Mouse (Mus musculus) bone marrow macrophage, adult 2 months (primary cell): ENCODE measurements around the gene Zfp28. TPM values are rescaled to one million over a fixed set of nuclear protein-coding genes. Genes with fewer than 3 reads are reported as not detected.

ENCODE experiments used
- H3K27ac ChIP-seq: 2 replicates; pipeline ENCODE4 v1.5.1; 2012; ENCODE audit warnings: low read depth, low read length; ENCODE audit not compliant: insufficient read depth
- H3K4me1 ChIP-seq: 2 replicates; pipeline ENCODE4 v1.6.1; 2012; ENCODE audit warnings: low read length; ENCODE audit not compliant: control insufficient read depth, insufficient read depth
- H3K4me3 ChIP-seq: 2 replicates; pipeline ENCODE4 v1.5.1; 2012; ENCODE audit warnings: mild to moderate bottlenecking, low read length, moderate library complexity; ENCODE audit not compliant: insufficient read depth
- CTCF ChIP-seq: IDR thresholded peaks from 2 replicates; pipeline ENCODE4 v1.5.1; 2012; ENCODE audit warnings: low read depth, mild to moderate bottlenecking, low read length, moderate library complexity
- POLR2A ChIP-seq: IDR thresholded peaks from 2 replicates; pipeline ENCODE4 v1.6.1; 2012; ENCODE audit warnings: mild to moderate bottlenecking, low read depth, low read length, borderline replicate concordance
- polyA plus RNA-seq: library from polyadenylated mRNA; stranded (reverse); fragments of >200 nt; gene quantifications from 2 replicates; pipeline ENCODE4 v1.2.4, GENCODE M21; 2012; ENCODE audit not compliant: missing spikeins, insufficient read depth, insufficient read length

The Zfp28 gene
- polyA plus RNA-seq: 8.7 and 9.5 TPM in 2 replicates

- peaks cover 14% of the 10 kb centered on the region for H3K4me1 ChIP-seq
- H3K27ac ChIP-seq: 0 out of 2 replicates have a peak within 1 kb of the TSS, but pooled peaks have one; percentile 2
- no peak for TF ChIP-seq CTCF
- TF ChIP-seq POLR2A: no peak
- H3K4me3 ChIP-seq: peak within 1 kb of the TSS; percentile 70
Measured at GRCm38 (mm10) chr7:6383044-6383455, at the start of gene Zfp28. Gene Zfp28, plus strand, starts transcription at chr7:6383295.

GRCm38 (mm10) chr7:6339865-6340264 lies 43.2 kb upstream of the Zfp28 start:
- TF ChIP-seq POLR2A (no peak), CTCF (no peak)

GRCm38 (mm10) chr7:6343501-6344071 lies 39.5 kb upstream of the Zfp28 start, which contains the start of gene Gm3854:
Gene Gm3854, plus strand, starts transcription at chr7:6343759.
- no peaks in the 10 kb centered on the region for H3K4me1 ChIP-seq
- TF ChIP-seq CTCF (no peak), POLR2A (no peak)
- no peak within 1 kb of the TSS for H3K27ac ChIP-seq
- H3K4me3 ChIP-seq: peak within 1 kb of the TSS; percentile 48

More at GRCm38 (mm10) chr7:6339865-6340264, 43.2 kb upstream of the Zfp28 start:
- no peak overlapping the region for H3K4me3 ChIP-seq
- H3K27ac ChIP-seq: no peak overlapping the region
- no peaks in the 10 kb centered on the region for H3K4me1 ChIP-seq

GRCm38 (mm10) chr7:6344124-6344523 lies 39.0 kb upstream of the Zfp28 start:
- H3K27ac ChIP-seq: no peak overlapping the region
- H3K4me3 ChIP-seq: no peak overlapping the region
- H3K4me1 ChIP-seq: no peaks in the 10 kb centered on the region
- no peak for TF ChIP-seq CTCF
- no peak for TF ChIP-seq POLR2A

GRCm38 (mm10) chr7:6358121-6358520 lies 25.0 kb upstream of the Zfp28 start:
- no peak overlapping the region for H3K27ac ChIP-seq
- no peak for TF ChIP-seq CTCF
- no peak for TF ChIP-seq POLR2A
- H3K4me1 ChIP-seq: peaks cover 2% of the 10 kb centered on the region; the same call in 1 of the 2 replicates
- no peak overlapping the region for H3K4me3 ChIP-seq

GRCm38 (mm10) chr7:6358937-6359590 lies 24.0 kb upstream of the Zfp28 start:
- H3K4me1 ChIP-seq: peaks cover 6% of the 10 kb centered on the region; the same call in 1 of the 2 replicates
- H3K4me3 ChIP-seq: no peak overlapping the region
- no peak overlapping the region for H3K27ac ChIP-seq
- no peak for TF ChIP-seq CTCF
- no peak for TF ChIP-seq POLR2A

GRCm38 (mm10) chr7:6360477-6361060 lies 22.5 kb upstream of the Zfp28 start:
- Histone ChIP-seq H3K4me1 (peaks cover 6% of the 10 kb centered on the region; the same call in 1 of the 2 replicates), H3K4me3 (no peak overlapping the region), H3K27ac (no peak overlapping the region)
- TF ChIP-seq CTCF: no peak
- TF ChIP-seq POLR2A: no peak

GRCm38 (mm10) chr7:6361756-6362155 lies 21.3 kb upstream of the Zfp28 start:
- TF ChIP-seq CTCF (no peak), POLR2A (no peak)
- Histone ChIP-seq H3K4me1 (peaks cover 6% of the 10 kb centered on the region; the same call in 1 of the 2 replicates), H3K27ac (no peak overlapping the region), H3K4me3 (peak overlapping the region; percentile 82)

GRCm38 (mm10) chr7:6362268-6363046 lies 20.6 kb upstream of the Zfp28 start:
- Histone ChIP-seq H3K27ac (peak overlapping the region; percentile 3; the same call in 1 of the 2 replicates), H3K4me1 (peaks cover 6% of the 10 kb centered on the region; the same call in 1 of the 2 replicates), H3K4me3 (peak overlapping the region; percentile 82)
- TF ChIP-seq CTCF: no peak
- no peak for TF ChIP-seq POLR2A

- H3K4me1 ChIP-seq: peaks cover 6% of the 10 kb centered on the region; the same call in 1 of the 2 replicates
- peak within 1 kb of the TSS; percentile 82 for H3K4me3 ChIP-seq
Measured at GRCm38 (mm10) chr7:6363047-6363488, 20.0 kb upstream of the Zfp28 start, which contains the start of gene Zfp78. Gene Zfp78, plus strand, starts transcription at chr7:6363280.

More at GRCm38 (mm10) chr7:6363047-6363488, 20.0 kb upstream of the Zfp28 start, which contains the start of gene Zfp78:
- H3K27ac ChIP-seq: peak within 1 kb of the TSS; percentile 41
- no peak for TF ChIP-seq POLR2A
- TF ChIP-seq CTCF: no peak
